Mouse (Mus musculus) gastrocnemius, postnatal 36 days (tissue): ENCODE results near the gene Lair1. TPM values are rescaled to one million over a fixed set of nuclear protein-coding genes. Genes with fewer than 3 reads are reported as not detected.
"Not testable (repeated sequence)": the region's sequence is repeated elsewhere in the genome, so short reads cannot be mapped to it uniquely, and the experiment has no call there.

Experiments
- DNase-seq, 2 experiments: peaks; one replicate each; pipeline ENCODE4 v3.0.0; 2022
- intact Hi-C: fragments of 180-260 bp; cut with DNase I; formaldehyde crosslinking; loops from one replicate; pipeline ENCODE4 v1.15.1; 2025
- long read RNA-seq, 2 experiments: library from polyadenylated mRNA; stranded (forward); transcript quantifications; one replicate each; pipeline ENCODE4 v2.0.0; 2021
- total RNA-seq, 2 experiments: library from RNA; stranded (reverse); gene quantifications; 2 replicates each; pipeline ENCODE4 v1.2.3; 2021

Lair1 gene
- total RNA-seq: under 1 TPM; 0.08 to 0.54 TPM
- long read RNA-seq, experiment 1: 0 reads
- long read RNA-seq, experiment 2: 0 reads

DNA sequence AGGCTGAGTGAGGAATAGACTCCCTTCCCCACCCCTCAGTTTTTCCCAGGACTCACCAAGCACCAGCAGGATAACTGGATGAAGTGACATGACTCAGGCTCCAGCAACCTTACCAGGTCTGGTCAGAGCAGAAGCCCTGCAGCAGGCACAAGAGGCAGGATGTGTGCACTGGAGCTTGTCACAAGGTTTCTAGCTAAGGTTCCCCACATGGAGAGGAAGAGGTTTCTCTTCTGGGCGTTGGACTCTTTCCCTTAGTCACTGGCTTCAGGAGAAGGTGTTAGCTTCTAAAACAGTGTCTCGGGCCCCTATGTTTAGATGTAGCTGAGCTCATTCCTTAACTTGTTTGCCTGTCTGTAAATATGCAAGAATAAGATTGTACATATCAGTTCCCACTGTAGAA, at the start of gene Lair1:
Gene Lair1 (minus strand): TSS at position 192 of the 400 bp plus-strand sequence.
- DNase-seq: no peak
- intact Hi-C loops: no loop called here

GRCm38 (mm10) chr7:4111766-4112165, 48.8 kb upstream of the Lair1 start:
- intact Hi-C loops: no loop called here
- no peak for DNase-seq

DNA sequence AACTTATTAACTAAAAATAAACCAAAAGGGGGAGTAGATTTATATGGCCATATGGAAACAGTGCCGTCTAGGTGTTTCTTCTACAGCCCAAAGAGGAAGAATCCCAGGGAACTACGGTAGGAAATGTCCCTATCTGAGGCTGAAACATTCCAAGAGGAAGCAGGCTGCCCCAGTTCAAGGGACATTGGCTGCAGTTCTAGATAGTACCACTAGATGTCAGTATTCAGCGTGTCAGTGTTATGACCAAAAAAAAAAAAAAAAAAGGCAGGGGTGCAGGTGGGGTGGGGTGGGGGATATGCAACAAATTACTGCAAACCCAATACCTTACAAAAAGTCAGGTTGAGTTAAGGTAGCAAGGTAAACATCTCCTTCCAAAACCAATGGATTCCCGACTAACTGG, 40.4 kb upstream of the Lair1 start:
- intact Hi-C loops: loop anchor here (5.0 kb wide), 1 partner anchor 44 kb away; no protein-coding TSS in a partner anchor
- DNase-seq: no peak

DNA sequence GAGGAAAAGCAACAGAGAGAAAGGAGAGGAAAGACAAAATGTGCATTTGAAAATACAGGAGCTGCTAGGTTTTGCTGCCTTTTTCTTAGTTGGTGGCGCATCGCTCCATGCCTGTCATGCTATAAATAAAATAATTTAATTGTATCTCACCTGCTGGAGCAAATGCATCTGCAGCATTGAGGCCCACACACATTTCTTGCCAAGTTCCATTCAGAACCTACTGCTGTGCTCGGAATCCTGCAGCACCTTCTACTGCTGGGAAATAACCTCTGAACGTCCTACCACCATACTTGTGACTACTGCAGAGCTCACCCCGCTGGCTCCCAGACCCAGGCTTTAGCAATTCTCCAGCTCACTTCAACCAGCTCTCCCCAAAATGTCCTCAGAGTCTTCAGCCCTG, 38.1 kb upstream of the Lair1 start:
- no peak for DNase-seq
- intact Hi-C loops: loop anchor here (5.0 kb wide), 1 partner anchor 46 kb away; no protein-coding TSS in a partner anchor

DNA sequence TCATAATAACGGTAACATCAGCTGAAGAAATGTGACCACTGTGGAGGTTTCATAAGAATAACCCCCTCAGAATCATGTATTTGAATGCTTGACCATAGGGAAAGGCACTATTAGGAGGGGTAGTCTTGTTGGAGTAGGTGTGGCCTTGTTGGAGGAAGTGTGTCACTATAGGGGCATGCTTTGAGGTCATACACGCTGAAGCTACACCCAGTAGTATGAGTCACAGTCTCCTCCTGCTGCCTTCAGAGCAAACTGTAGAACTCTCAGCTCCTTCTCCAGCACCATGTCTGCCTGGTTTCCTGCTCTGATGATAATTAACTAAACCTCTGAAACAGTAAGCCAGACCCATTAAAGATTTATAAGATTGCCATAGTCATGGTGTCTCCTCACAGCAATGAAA, 35.8 kb upstream of the Lair1 start:
- intact Hi-C loops: no loop called here
- DNase-seq: no peak

GRCm38 (mm10) chr7:4098301-4098700, 35.3 kb upstream of the Lair1 start:
- DNase-seq: no peak
- intact Hi-C loops: no loop called here

DNA sequence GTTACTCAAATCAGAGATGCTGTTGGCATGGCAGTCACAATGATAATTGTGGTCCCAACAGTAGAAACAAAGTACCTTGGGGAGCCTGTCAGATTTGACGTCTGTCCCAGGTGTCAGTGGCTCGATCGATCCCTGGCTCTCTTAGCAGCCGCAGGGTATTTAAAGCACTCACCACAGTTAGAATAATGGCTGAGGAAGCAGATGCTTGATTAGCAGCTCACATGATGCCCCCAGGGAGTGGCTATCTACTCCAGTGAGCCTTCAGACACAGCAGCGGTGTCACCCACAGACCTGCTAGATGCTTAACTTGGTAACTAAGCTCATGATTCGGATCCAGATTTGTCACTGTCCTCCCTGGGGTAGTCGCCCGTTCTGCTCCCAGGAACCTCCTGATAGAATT, 28.2 kb upstream of the Lair1 start:
- DNase-seq: no peak

GRCm38 (mm10) chr7:4088679-4089078, 25.7 kb upstream of the Lair1 start:
- DNase-seq: no peak
- intact Hi-C loops: no loop called here

More for the DNA sequence above, 28.2 kb upstream of the Lair1 start:
- intact Hi-C loops: no loop called here

GRCm38 (mm10) chr7:4087896-4088480, 25.0 kb upstream of the Lair1 start:
- intact Hi-C loops: no loop called here
- no peak for DNase-seq

- no peak for DNase-seq
- intact Hi-C loops: no loop called here
Measured at GRCm38 (mm10) chr7:4087238-4087895, 24.4 kb upstream of the Lair1 start.

DNA sequence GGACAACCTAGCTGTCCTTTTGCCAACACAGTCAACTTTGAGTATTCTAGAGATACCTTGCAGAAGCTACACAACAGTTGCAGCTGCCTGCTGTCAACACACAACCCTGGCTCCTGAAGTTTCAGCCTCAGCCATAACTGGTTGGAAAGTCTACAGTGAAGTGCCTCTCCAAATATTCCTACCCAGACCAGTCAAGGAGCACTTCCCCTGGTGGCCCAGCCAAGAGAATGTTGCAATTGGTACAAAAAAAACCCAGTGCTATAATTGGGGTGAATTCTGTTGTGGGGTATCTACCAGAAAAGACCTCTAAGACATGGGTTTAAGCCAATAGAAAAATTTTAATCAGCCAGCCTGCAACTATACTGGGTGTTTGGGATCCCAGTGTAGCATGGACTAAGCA, 22.6 kb upstream of the Lair1 start:
- intact Hi-C loops: no loop called here
- no peak for DNase-seq

DNA sequence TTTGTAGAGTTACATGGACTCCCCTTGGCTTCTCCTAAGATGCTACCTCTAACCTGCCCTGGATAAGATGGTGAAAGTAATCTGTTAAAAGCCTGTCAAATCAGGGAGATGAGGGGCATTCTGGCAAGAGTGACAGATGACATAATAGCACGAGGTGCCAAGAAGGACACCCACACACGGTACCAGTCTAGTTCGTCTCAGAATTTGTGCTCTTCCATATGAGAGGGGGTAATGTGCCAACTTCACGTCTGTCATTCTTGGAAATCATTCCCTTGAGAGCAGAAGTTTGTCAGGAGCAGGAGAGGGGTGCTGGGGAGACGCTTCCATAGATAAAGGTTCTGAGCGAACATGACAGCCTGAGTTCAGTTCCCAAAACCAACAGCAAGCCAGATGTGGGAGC, 21.2 kb upstream of the Lair1 start:
- DNase-seq: no peak
- intact Hi-C loops: no loop called here

- intact Hi-C loops: no loop called here
- no peak for DNase-seq
Measured at GRCm38 (mm10) chr7:4082804-4083203, 19.8 kb upstream of the Lair1 start.

- intact Hi-C loops: no loop called here
- no peak for DNase-seq
Measured at GRCm38 (mm10) chr7:4081706-4082105, 18.7 kb upstream of the Lair1 start.

- intact Hi-C loops: no loop called here
- no peak for DNase-seq
Measured at GRCm38 (mm10) chr7:4080552-4080951, 17.5 kb upstream of the Lair1 start.

- no peak for DNase-seq
- intact Hi-C loops: no loop called here
Measured at GRCm38 (mm10) chr7:4079511-4079910, 16.5 kb upstream of the Lair1 start.

GRCm38 (mm10) chr7:4073144-4073543, 10.1 kb upstream of the Lair1 start:
- intact Hi-C loops: no loop called here

DNA sequence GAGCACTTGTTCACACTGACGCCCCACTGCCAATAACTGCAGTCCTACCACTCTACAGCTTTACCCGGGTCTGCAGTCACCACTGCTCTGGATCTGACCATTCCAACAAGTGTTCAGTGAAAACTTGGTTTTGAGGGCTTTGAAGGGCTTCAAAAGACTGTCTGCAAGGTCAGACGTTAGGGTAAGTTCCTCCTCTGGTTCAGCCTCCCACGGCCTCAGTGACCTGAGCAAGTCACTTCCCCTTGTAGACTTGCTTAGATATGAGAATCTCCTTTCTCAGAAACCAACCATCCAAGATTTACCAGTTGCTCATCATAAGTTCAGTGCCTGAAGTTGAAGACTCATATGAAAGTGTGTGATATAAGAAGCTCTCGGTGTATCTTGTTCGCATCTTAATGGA, 8.1 kb upstream of the Lair1 start:
- intact Hi-C loops: no loop called here
- DNase-seq: no peak

More at GRCm38 (mm10) chr7:4073144-4073543, 10.1 kb upstream of the Lair1 start:
- no peak for DNase-seq

- no peak for DNase-seq
- intact Hi-C loops: no loop called here
Measured at GRCm38 (mm10) chr7:4063714-4064425, 866 bp upstream of the Lair1 start.

GRCm38 (mm10) chr7:4060602-4061188, 2.3 kb downstream of the Lair1 start:
- intact Hi-C loops: not testable (repeated sequence)

DNA sequence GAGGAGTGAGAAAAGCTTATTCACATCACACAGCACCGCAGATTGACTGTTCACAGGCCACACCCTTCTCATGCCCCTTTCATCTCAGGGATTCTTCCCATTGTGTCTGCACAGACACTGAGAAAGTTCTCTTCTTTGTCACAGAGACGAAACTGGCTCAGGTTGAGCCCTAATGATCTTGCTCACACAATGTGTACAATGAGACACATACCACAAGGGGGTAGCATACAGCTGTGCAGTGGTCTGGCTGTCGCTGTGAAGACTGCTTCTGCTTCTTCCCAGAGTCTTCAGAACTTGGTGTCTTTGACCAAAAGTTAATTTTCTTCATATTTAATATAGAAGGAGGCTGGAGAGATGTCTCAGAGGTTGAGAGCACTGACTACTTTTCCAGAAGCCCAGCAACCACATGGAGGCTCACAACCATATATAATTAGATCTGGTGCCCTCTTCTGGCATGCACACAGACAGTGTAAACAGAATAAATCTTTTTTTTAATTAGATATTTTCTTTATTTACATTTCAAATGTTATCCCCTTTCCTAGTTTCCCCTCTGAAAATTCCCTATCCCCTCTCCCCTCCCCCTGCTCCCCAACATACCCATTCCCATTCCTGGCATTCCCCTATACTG, 36.1 kb downstream of the Lair1 start:
- no peak for DNase-seq

More at GRCm38 (mm10) chr7:4060602-4061188, 2.3 kb downstream of the Lair1 start:
- DNase-seq: not testable (repeated sequence)

More for the DNA sequence above, 36.1 kb downstream of the Lair1 start:
- intact Hi-C loops: no loop called here
